Mouse (Mus musculus): ENCODE measurements around the gene Dip2b. TPM values are rescaled to one million over a fixed set of nuclear protein-coding genes. Genes with fewer than 3 reads are reported as not detected.
"Not testable (repeated sequence)": the region's sequence is repeated elsewhere in the genome, so short reads cannot be mapped to it uniquely, and the experiment has no call there.

The Dip2b gene
- total and polyA plus RNA-seq, 3 experiments = 11.2 to 19.5 (median 18.6) TPM

GRCm38 (mm10) chr15:100258646-100259425, 220.4 kb downstream of the Dip2b start:
- Histone ChIP-seq H3K27me3 (ENCODE audit: control insufficient read depth, insufficient read depth, low read length) (no peaks in the 10 kb centered on the region), H3K9ac (ENCODE audit: low read depth, low read length) (no peak overlapping the region), H3K27ac (no peak overlapping the region), H3K36me3 (ENCODE audit: control insufficient read depth, insufficient read depth, low read length) (peaks cover 3% of the 10 kb centered on the region; the same call in 1 of the 2 replicates), H3K4me3 (no peak overlapping the region), H3K4me1 (ENCODE audit: control insufficient read depth, insufficient read depth, low read length) (no peaks in the 10 kb centered on the region), H3K79me2 (replicated peaks; ENCODE audit: control insufficient read depth, insufficient read depth, low read length) (no peaks in the 10 kb centered on the region)
- no peak for TF ChIP-seq EP300 (IDR thresholded peaks at IDR 0.05; ENCODE audit: insufficient read depth, low read depth, low read length)
- no peak for TF ChIP-seq POLR2A (IDR thresholded peaks at IDR 0.05; ENCODE audit: insufficient read depth, low read depth, low read length)
- TF ChIP-seq CTCF (IDR thresholded peaks at IDR 0.05) = no peak
- WGBS = 94% methylated on average over 7 of the region's 7 CpGs
- no peak for DNase-seq
- intact Hi-C loops (cut with DNase I) = no loop called here

- not testable (repeated sequence) for H3K27ac ChIP-seq; H3K27me3 ChIP-seq (ENCODE audit: control insufficient read depth, insufficient read depth, low read length); DNase-seq; H3K4me3 ChIP-seq; H3K4me1 ChIP-seq (ENCODE audit: control insufficient read depth, insufficient read depth, low read length); H3K9ac ChIP-seq (ENCODE audit: low read depth, low read length); H3K79me2 ChIP-seq (replicated peaks; ENCODE audit: control insufficient read depth, insufficient read depth, low read length); H3K36me3 ChIP-seq (ENCODE audit: control insufficient read depth, insufficient read depth, low read length)
- 78% methylated on average over 5 of the region's 7 CpGs for WGBS
- intact Hi-C loops (cut with DNase I) = loop anchor here (5.0 to 10.0 kb wide), 2 partner anchors 64 to 197 kb away; no protein-coding TSS in a partner anchor
Observed at GRCm38 (mm10) chr15:100260351-100260750, 221.9 kb downstream of the Dip2b start.

- TF ChIP-seq EP300 (IDR thresholded peaks at IDR 0.05; ENCODE audit: insufficient read depth, low read depth, low read length) (no peak), POLR2A (IDR thresholded peaks at IDR 0.05; ENCODE audit: insufficient read depth, low read depth, low read length) (no peak), CTCF (IDR thresholded peaks at IDR 0.05) (peak; percentile 72)
- Histone ChIP-seq H3K36me3 (ENCODE audit: control insufficient read depth, insufficient read depth, low read length) (no peaks in the 10 kb centered on the region), H3K9ac (ENCODE audit: low read depth, low read length) (no peak overlapping the region), H3K4me3 (no peak overlapping the region), H3K79me2 (replicated peaks; ENCODE audit: control insufficient read depth, insufficient read depth, low read length) (no peaks in the 10 kb centered on the region), H3K4me1 (ENCODE audit: control insufficient read depth, insufficient read depth, low read length) (no peaks in the 10 kb centered on the region), H3K27ac (no peak overlapping the region), H3K27me3 (ENCODE audit: control insufficient read depth, insufficient read depth, low read length) (no peaks in the 10 kb centered on the region)
- intact Hi-C loops (cut with DNase I) = loop anchor here (5.0 to 10.0 kb wide), 2 partner anchors 61 to 194 kb away; no protein-coding TSS in a partner anchor
- peak in 1 of 2 experiments; percentile 29 for DNase-seq
- WGBS = 32% methylated on average over 4 of the region's 4 CpGs
Observed at GRCm38 (mm10) chr15:100263246-100263905, 224.9 kb downstream of the Dip2b start.

- Histone ChIP-seq H3K4me1 (ENCODE audit: control insufficient read depth, insufficient read depth, low read length) (no peaks in the 10 kb centered on the region), H3K27me3 (ENCODE audit: control insufficient read depth, insufficient read depth, low read length) (no peaks in the 10 kb centered on the region), H3K9ac (ENCODE audit: low read depth, low read length) (no peak overlapping the region), H3K36me3 (ENCODE audit: control insufficient read depth, insufficient read depth, low read length) (no peaks in the 10 kb centered on the region), H3K79me2 (replicated peaks; ENCODE audit: control insufficient read depth, insufficient read depth, low read length) (no peaks in the 10 kb centered on the region), H3K27ac (no peak overlapping the region), H3K4me3 (no peak overlapping the region)
- TF ChIP-seq CTCF (IDR thresholded peaks at IDR 0.05) (no peak), POLR2A (IDR thresholded peaks at IDR 0.05; ENCODE audit: insufficient read depth, low read depth, low read length) (no peak), EP300 (IDR thresholded peaks at IDR 0.05; ENCODE audit: insufficient read depth, low read depth, low read length) (no peak)
- intact Hi-C loops (cut with DNase I) = loop anchor here (5.0 to 10.0 kb wide), 2 partner anchors 59 to 107 kb away; no protein-coding TSS in a partner anchor
- 72% methylated on average over 4 of the region's 5 CpGs for WGBS
- no peak for DNase-seq
Observed at GRCm38 (mm10) chr15:100265586-100266325, 227.3 kb downstream of the Dip2b start.

- TF ChIP-seq POLR2A (IDR thresholded peaks at IDR 0.05; ENCODE audit: insufficient read depth, low read depth, low read length) = no peak
- no peak for TF ChIP-seq EP300 (IDR thresholded peaks at IDR 0.05; ENCODE audit: insufficient read depth, low read depth, low read length)
- no peak for TF ChIP-seq CTCF (IDR thresholded peaks at IDR 0.05)
- no peak overlapping the region for H3K9ac ChIP-seq (ENCODE audit: low read depth, low read length)
- H3K79me2 ChIP-seq (replicated peaks; ENCODE audit: control insufficient read depth, insufficient read depth, low read length) = no peaks in the 10 kb centered on the region
- H3K27ac ChIP-seq = no peak overlapping the region
- H3K36me3 ChIP-seq (ENCODE audit: control insufficient read depth, insufficient read depth, low read length) = no peaks in the 10 kb centered on the region
- H3K4me3 ChIP-seq = no peak overlapping the region
- WGBS = 70% methylated on average over 2 of the region's 2 CpGs
- H3K27me3 ChIP-seq (ENCODE audit: control insufficient read depth, insufficient read depth, low read length) = no peaks in the 10 kb centered on the region
- no peak for DNase-seq
- H3K4me1 ChIP-seq (ENCODE audit: control insufficient read depth, insufficient read depth, low read length) = no peaks in the 10 kb centered on the region
- intact Hi-C loops (cut with DNase I) = loop anchor here (5.0 to 10.0 kb wide), 2 partner anchors 56 to 103 kb away; no protein-coding TSS in a partner anchor
Observed at GRCm38 (mm10) chr15:100268916-100269315, 230.5 kb downstream of the Dip2b start.

Other genes with a start within 250 kb of the Dip2b start
- gene Lima1, start 163.2 kb upstream of the Dip2b start, total RNA-seq (2021) = 10 to 100 TPM; 15.7 to 16.7 TPM
- gene Lima1, start 163.2 kb upstream of the Dip2b start, polyA plus RNA-seq (2012; rRNA removed) = 8.8 and 13.4 TPM in 2 replicates
- under 1 TPM; 0.10 to 0.16 TPM for gene Fam186a, start 71.6 kb upstream of the Dip2b start, total RNA-seq (2021)
- gene Fam186a, start 71.6 kb upstream of the Dip2b start, polyA plus RNA-seq (2012; rRNA removed) = 0.12 and 0.20 TPM in 2 replicates
- 10 to 100 TPM; 54.2 to 55.3 TPM for gene Larp4, start 68.6 kb upstream of the Dip2b start, total RNA-seq (2021)
- 32.5 and 54.7 TPM in 2 replicates for gene Larp4, start 68.6 kb upstream of the Dip2b start, polyA plus RNA-seq (2012; rRNA removed)
- gene Atf1, start 189.2 kb downstream of the Dip2b start, total RNA-seq (2021) = 10 to 100 TPM; 50.7 to 53.9 TPM
- gene Atf1, start 189.2 kb downstream of the Dip2b start, polyA plus RNA-seq (2012; rRNA removed) = 54.2 and 59.7 TPM in 2 replicates
- gene Tmprss12, start 242.2 kb downstream of the Dip2b start, total RNA-seq (2021) = not detected
- not detected in 2 replicates for gene Tmprss12, start 242.2 kb downstream of the Dip2b start, polyA plus RNA-seq (2012; rRNA removed)